Mouse (Mus musculus): ENCODE results near the gene Ccl27a. TPM values are rescaled to one million over a fixed set of nuclear protein-coding genes. Genes with fewer than 3 reads are reported as not detected.

The Ccl27a gene
- total RNA-seq, 2 experiments from 2014 or later: 250 to 265 TPM

DNA sequence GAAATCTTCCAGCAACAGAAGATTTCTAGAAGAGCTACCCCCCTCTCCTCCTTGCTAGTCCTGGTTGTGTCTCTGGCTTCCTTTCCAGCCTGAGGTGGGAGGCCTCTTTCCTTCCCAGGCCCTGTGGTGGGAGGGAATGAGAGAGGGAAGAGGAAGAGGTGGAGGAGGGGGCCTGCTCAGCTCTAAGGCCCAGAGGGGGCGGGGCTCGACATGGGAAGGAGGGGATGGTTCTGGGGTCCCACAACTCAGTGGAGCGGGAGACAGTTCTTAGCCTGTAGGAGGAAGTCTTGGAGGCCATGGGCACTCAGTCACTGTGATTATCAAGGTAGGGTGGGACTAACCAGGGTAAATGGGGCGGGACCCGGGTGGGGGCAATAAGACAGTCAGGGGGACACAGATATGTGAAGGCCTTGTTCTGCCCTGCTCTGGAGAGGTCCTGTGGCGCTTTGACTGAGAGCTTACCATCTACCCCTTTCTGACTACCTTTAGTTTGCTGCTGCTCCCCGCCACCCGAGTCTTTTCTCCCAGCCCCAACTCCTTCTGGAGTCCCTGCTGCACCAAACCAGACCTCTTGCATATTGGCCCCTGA, 11.9 kb downstream of the Ccl27a start:
- no peak for DNase-seq (ENCODE audit: extremely low spot score in 1 of 2, low spot score in 2 of 2)
- no peak for TF ChIP-seq CTCF (IDR thresholded peaks at IDR 0.05)
- H3K27ac ChIP-seq: peak overlapping the region; percentile 90
- no peak overlapping the region for H3K4me3 ChIP-seq
- intact Hi-C loops (cut with DNase I): no loop called here

DNA sequence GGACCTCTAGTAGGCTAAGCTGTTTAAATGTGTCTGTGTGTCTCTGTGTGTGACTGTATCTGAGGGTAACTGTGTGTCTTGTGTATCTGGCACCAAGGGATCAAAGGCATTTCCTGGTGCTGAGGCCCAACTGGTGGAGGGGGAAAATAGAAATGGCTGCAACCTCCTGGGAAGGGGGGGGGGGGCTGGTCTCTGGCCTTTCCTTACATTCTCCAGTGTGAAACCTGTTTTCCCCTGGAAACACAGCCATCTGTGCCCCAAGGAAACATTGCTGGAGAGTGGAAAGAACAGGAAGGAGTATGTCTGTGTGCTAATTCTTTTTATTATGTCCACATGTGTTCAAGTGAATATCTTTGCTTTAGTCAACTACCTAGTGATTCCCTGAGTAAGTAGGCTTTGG, 12.4 kb downstream of the Ccl27a start:
- Histone ChIP-seq H3K4me3 (no peak overlapping the region), H3K27ac (peak overlapping the region; percentile 90)
- intact Hi-C loops (cut with DNase I): no loop called here
- no peak for TF ChIP-seq CTCF (IDR thresholded peaks at IDR 0.05)
- no peak for DNase-seq (ENCODE audit: extremely low spot score in 1 of 2, low spot score in 2 of 2)

DNA sequence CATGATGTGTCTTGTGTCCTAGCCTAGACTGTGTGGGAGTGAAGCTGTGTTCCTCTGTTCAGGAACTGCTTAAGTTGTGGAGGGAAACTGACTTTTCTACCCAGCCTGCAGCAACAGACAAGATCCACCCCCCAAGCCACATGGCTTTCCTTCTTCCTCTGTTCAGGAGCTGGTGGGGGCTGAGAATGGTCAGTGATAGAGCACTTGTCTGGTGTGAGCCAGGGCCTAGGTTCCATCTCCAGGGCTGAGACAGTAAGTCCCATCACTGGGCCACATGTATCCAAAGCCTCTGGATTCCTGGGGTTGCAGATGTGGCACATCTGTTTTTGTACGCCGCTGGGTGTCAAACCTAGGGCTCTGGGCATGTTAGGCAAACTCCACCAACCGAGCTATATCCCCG, 13.1 kb downstream of the Ccl27a start:
- DNase-seq (ENCODE audit: extremely low spot score in 1 of 2, low spot score in 2 of 2): no peak
- H3K4me3 ChIP-seq: peak overlapping the region; percentile 37
- intact Hi-C loops (cut with DNase I): no loop called here
- peak overlapping the region; percentile 90 for H3K27ac ChIP-seq
- no peak for TF ChIP-seq CTCF (IDR thresholded peaks at IDR 0.05)

DNA sequence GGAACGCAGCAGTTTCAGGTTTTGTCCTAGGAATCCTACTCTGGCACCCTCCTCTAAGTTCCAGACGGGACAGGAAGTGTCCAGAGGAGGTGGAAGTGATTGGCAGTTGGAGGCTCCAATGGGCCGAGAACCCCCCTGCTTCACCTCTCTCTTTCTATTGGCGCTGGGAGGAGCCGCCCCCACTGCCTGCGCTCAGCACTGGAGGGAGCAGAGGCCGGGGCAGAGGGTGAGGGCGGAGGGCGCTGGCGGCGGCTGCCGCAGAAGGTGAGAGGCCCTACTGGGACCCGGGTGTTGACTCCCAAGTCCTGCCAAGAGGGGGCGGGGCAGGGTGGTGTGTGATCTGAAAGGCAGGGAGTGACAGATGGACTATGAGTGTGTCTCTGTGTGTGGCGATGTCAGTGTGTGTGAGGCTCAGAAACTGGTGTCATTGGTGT, 13.7 kb downstream of the Ccl27a start:
- peak overlapping the region; percentile 37 for H3K4me3 ChIP-seq
- intact Hi-C loops (cut with DNase I): no loop called here
- DNase-seq (ENCODE audit: extremely low spot score in 1 of 2, low spot score in 2 of 2): peak; percentile 60 to 78
- no peak for TF ChIP-seq CTCF (IDR thresholded peaks at IDR 0.05)
- peak overlapping the region; percentile 90 for H3K27ac ChIP-seq

DNA sequence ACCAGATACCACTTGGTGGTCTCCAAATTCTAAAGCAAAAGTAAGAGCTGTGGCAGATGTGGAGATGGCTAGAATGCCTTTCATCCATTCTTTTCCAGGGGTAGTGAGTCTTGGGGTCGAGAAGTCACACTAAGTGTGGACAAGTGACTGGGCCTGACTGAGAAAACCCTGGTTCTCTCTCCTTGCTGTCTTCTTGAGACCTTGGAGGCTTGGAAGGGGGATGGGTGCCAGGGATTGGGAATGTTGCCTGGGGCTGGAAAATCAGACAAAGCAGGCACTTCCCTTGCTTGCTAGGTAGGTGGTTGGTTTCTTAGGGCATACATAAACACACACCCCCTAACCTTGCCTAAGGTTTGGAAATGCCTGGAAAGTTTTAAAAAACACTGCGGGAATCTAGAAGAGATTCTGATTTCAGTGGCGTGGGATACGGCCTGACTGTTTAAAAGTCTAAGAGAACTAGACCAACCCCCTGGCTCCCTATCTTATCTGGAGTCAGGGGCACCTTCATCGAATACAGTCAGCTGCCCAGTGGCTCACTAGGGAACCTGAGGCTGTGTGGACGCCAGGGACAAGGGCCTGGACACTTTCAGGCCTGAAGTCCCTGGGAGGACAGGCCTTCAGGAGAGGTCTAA, 14.3 kb downstream of the Ccl27a start:
- peak overlapping the region; percentile 90 for H3K27ac ChIP-seq
- no peak for DNase-seq (ENCODE audit: extremely low spot score in 1 of 2, low spot score in 2 of 2)
- H3K4me3 ChIP-seq: peak overlapping the region; percentile 37
- intact Hi-C loops (cut with DNase I): no loop called here
- TF ChIP-seq CTCF (IDR thresholded peaks at IDR 0.05): no peak

DNA sequence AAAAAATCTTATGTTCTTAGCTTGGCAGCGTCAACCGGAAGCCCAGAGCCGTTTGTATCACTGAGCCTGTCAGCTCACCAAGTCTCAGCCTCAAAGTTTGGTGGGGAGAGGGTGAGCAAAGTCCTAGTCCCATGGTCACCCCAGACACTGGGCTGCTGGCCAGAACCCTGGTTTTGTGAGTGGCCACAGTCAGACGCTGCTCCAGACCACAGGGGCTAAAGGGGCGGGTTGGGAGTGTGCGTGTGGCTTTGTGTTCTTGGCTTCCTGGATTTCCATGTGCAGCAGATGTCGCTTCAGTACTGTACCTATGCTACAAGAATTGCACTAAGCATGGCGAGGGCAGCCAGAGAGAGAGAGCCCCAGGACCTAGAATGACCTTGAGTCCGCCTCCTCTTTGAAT, 14.8 kb downstream of the Ccl27a start:
- TF ChIP-seq CTCF (IDR thresholded peaks at IDR 0.05): no peak
- H3K27ac ChIP-seq: peak overlapping the region; percentile 90
- intact Hi-C loops (cut with DNase I): no loop called here
- H3K4me3 ChIP-seq: no peak overlapping the region
- DNase-seq (ENCODE audit: extremely low spot score in 1 of 2, low spot score in 2 of 2): peak in 1 of 2 experiments; percentile 33

DNA sequence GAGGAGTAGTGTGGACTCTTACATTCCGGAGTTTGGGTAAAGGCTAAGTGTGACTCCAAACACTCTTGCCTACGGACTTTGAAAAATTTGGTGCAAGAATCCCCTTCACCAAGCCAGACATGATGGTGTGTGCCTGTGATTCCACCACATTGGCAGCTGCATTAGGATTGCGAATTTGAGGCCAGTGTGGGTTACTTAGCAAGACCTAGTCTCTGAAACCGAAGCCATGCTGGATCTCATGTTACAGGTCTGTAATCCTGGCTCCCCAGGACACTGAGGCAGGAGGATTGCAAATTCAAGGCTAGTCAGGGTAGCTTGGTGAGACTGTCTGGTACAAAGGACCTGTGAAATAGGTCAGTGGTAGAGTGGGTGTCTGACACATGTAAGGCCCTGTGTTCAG, 15.3 kb downstream of the Ccl27a start:
- intact Hi-C loops (cut with DNase I): no loop called here
- H3K27ac ChIP-seq: peak overlapping the region; percentile 90

DNA sequence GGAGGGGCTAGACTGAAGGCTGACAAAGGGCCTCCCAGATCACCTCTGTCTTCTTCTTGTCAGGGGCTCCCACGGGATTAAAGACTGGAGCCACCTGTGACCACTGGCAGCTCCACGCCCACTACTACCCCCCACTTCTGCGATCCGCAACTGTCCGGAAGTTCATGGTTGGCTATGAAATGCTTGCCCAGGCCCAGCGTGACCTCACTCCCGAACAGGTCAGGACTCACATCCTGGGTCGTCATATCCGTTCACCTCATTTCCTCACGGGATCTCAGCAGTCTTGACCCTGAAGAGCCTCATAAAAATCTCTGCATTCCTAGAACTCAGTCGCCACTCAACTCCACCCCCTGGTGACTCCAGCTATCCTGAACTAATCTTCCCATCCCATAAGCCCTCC, 16.0 kb downstream of the Ccl27a start:
- no peak for DNase-seq (ENCODE audit: extremely low spot score in 1 of 2, low spot score in 2 of 2)
- H3K27ac ChIP-seq: peak overlapping the region; percentile 11; the same call in 1 of the 2 replicates
- intact Hi-C loops (cut with DNase I): no loop called here
- no peak overlapping the region for H3K4me3 ChIP-seq
- TF ChIP-seq CTCF (IDR thresholded peaks at IDR 0.05): no peak

More for the DNA sequence above, 15.3 kb downstream of the Ccl27a start:
- no peak for DNase-seq (ENCODE audit: extremely low spot score in 1 of 2, low spot score in 2 of 2)
- no peak overlapping the region for H3K4me3 ChIP-seq
- no peak for TF ChIP-seq CTCF (IDR thresholded peaks at IDR 0.05)

DNA sequence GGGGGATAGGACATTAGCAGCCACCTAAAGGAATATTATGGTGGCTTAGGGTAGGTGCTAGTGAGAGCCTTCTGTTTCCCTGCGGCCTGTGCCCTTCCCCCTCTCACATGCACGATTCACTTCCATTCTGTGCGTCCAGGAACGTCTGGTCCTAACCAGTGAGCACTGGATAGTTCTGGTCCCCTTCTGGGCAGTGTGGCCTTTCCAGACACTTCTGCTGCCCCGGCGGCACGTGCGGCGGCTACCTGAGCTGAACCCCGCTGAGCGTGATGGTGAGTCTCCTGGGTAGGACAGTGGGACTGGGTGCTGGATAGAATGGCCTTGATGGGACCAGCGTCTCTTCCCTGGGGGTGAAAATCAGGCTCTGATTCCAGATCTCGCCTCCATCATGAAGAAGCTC, 16.7 kb downstream of the Ccl27a start:
- no peak for DNase-seq (ENCODE audit: extremely low spot score in 1 of 2, low spot score in 2 of 2)
- intact Hi-C loops (cut with DNase I): no loop called here
- no peak for TF ChIP-seq CTCF (IDR thresholded peaks at IDR 0.05)
- Histone ChIP-seq H3K27ac (peak overlapping the region; percentile 97; the same call in 1 of the 2 replicates), H3K4me3 (peak overlapping the region; percentile 97; the same call in 1 of the 2 replicates)

DNA sequence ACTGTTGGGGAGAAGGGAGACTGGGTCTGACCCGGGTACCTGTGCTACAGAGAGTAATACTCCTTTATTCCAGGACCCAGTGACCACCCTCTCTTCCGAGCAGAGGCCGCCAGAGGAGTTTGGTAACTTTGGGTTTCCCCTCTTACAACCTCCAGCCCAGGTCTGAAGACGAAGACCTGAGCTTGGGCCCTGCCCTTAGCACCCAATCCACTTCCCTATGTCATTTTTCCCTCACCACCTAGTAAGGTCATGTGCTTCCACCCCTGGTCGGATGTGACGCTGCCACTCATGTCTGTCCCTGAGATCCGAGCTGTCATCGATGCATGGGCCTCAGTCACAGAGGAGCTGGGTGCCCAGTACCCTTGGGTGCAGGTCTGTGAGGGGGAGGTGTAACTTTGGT, 17.6 kb downstream of the Ccl27a start:
- H3K27ac ChIP-seq: peak overlapping the region; percentile 97
- H3K4me3 ChIP-seq: peak overlapping the region; percentile 97
- intact Hi-C loops (cut with DNase I): no loop called here
- DNase-seq (ENCODE audit: extremely low spot score in 1 of 2, low spot score in 2 of 2): no peak
- no peak for TF ChIP-seq CTCF (IDR thresholded peaks at IDR 0.05)

DNA sequence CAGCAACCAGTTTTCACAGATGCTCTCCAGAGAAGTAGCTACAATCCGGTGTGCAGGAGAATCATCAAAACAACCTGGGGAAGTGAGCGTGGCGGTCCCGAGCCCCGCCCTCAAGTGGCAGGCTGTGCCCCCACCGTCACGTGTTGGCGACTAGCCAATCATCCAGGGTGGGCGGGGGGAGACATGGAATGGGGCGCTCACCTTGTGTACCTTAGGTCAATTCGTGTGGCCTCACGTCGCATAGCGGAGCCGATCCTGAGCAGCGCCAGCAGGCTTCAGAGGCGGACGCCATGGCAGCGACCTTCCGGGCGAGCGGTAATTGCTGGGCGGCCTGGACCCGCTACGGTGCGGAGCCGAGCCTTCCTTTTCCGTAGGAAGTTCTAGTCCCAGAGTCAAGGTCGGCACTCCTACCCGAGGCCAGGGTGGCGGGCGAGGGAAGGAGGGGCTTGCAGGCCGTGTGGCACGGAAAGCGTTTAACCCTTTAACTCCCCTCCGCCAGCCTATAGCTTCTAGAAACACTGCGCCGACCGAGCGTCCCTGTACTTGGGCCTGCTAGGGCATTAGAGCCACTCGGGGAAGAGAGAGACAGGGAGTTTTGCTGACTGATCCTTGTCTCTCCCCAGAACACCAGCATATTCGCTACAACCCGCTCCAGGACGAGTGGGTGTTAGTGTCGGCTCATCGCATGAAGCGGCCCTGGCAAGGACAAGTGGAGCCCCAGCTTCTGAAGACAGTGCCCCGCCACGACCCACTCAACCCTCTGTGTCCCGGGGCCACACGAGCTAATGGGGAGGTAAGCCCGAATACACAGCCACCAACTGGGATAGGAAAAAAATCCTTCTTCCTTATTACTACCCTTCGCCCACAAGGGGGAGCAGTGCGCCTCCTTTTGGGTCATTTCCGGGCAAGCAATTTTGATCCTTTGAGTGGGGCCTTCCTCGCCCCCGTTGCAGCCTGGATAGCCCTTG, 18.4 kb downstream of the Ccl27a start, which contains the start of gene Sigmar1:
Gene Sigmar1, minus strand, starts transcription at position 820 of the 968 bp plus-strand sequence.
- Histone ChIP-seq H3K4me3 (peak within 1 kb of the TSS; percentile 97), H3K27ac (peak within 1 kb of the TSS; percentile 97)
- peak; percentile 92 for TF ChIP-seq CTCF (IDR thresholded peaks at IDR 0.05)
- intact Hi-C loops (cut with DNase I): loop anchor here (2.0 kb wide), 1 partner anchor 15 kb away; no protein-coding TSS in a partner anchor
- peak; percentile 78 to 82 for DNase-seq (ENCODE audit: extremely low spot score in 1 of 2, low spot score in 2 of 2)

Data from left cerebral cortex, adult 2 months (tissue).